Mouse (Mus musculus): ENCODE results near the gene Pianp. TPM values are rescaled to one million over a fixed set of nuclear protein-coding genes. Genes with fewer than 3 reads are reported as not detected.

The Pianp gene
- polyA plus RNA-seq, 1 experiment from 2014 or later: 0.35 TPM

- 73% methylated on average over 9 of the region's 9 CpGs for WGBS
Measured at GRCm38 (mm10) chr6:124993365-124993764, 3.1 kb upstream of the Pianp start.

GRCm38 (mm10) chr6:124993876-124994275 lies 2.6 kb upstream of the Pianp start:
- Histone ChIP-seq H3K27me3 (replicated peaks; ENCODE audit: insufficient read depth, low read length) (peaks cover 44% of the 10 kb centered on the region), H3K4me2 (replicated peaks; ENCODE audit: low read depth, low read length) (no peak overlapping the region), H3K4me3 (ENCODE audit: low read depth, low read length) (no peak overlapping the region), H3K9ac (replicated peaks; ENCODE audit: low read depth) (no peak overlapping the region), H3K9me3 (ENCODE audit: low read length) (no peaks in the 10 kb centered on the region), H3K27ac (ENCODE audit: low read length) (no peak overlapping the region), H3K36me3 (ENCODE audit: insufficient read depth, low read length) (no peaks in the 10 kb centered on the region), H3K4me1 (ENCODE audit: insufficient read depth, low read depth, low read length) (peaks cover 8% of the 10 kb centered on the region)
- TF ChIP-seq CTCF (IDR thresholded peaks at IDR 0.05): peak; percentile 53
- no peak for TF ChIP-seq EP300 (IDR thresholded peaks at IDR 0.05)
- DNase-seq (ENCODE audit: low spot score) (peak; percentile 25), ATAC-seq (0 out of 2 replicates have a peak, but pooled peaks have one; percentile 21)
- WGBS: 14% methylated on average over 11 of the region's 11 CpGs

More at GRCm38 (mm10) chr6:124993365-124993764, 3.1 kb upstream of the Pianp start:
- Histone ChIP-seq H3K9ac (replicated peaks; ENCODE audit: low read depth) (no peak overlapping the region), H3K4me2 (replicated peaks; ENCODE audit: low read depth, low read length) (no peak overlapping the region), H3K4me1 (ENCODE audit: insufficient read depth, low read depth, low read length) (peaks cover 8% of the 10 kb centered on the region), H3K27me3 (replicated peaks; ENCODE audit: insufficient read depth, low read length) (peaks cover 38% of the 10 kb centered on the region; the same call in 1 of the 2 replicates), H3K4me3 (ENCODE audit: low read depth, low read length) (no peak overlapping the region), H3K27ac (ENCODE audit: low read length) (no peak overlapping the region), H3K36me3 (ENCODE audit: insufficient read depth, low read length) (no peaks in the 10 kb centered on the region), H3K9me3 (ENCODE audit: low read length) (no peaks in the 10 kb centered on the region)
- ATAC-seq (no peak), DNase-seq (ENCODE audit: low spot score) (no peak)
- no peak for TF ChIP-seq EP300 (IDR thresholded peaks at IDR 0.05)
- TF ChIP-seq CTCF (IDR thresholded peaks at IDR 0.05): no peak

GRCm38 (mm10) chr6:124995246-124995645 lies 1.2 kb upstream of the Pianp start:
- Histone ChIP-seq H3K27me3 (replicated peaks; ENCODE audit: insufficient read depth, low read length) (peaks cover 52% of the 10 kb centered on the region), H3K9ac (replicated peaks; ENCODE audit: low read depth) (no peak overlapping the region), H3K4me3 (ENCODE audit: low read depth, low read length) (no peak overlapping the region), H3K36me3 (ENCODE audit: insufficient read depth, low read length) (no peaks in the 10 kb centered on the region), H3K27ac (ENCODE audit: low read length) (no peak overlapping the region), H3K4me2 (replicated peaks; ENCODE audit: low read depth, low read length) (no peak overlapping the region), H3K9me3 (ENCODE audit: low read length) (no peaks in the 10 kb centered on the region), H3K4me1 (ENCODE audit: insufficient read depth, low read depth, low read length) (peaks cover 8% of the 10 kb centered on the region)
- ATAC-seq (no peak), DNase-seq (ENCODE audit: low spot score) (no peak)
- 55% methylated on average over 7 of the region's 7 CpGs for WGBS
- TF ChIP-seq CTCF (IDR thresholded peaks at IDR 0.05): no peak

GRCm38 (mm10) chr6:124995831-124996403 lies 577 bp upstream of the Pianp start:
- no peaks in the 10 kb centered on the region for H3K36me3 ChIP-seq (ENCODE audit: insufficient read depth, low read length)
- ATAC-seq (no peak), DNase-seq (ENCODE audit: low spot score) (no peak)
- no peak for TF ChIP-seq EP300 (IDR thresholded peaks at IDR 0.05)
- no peak for TF ChIP-seq CTCF (IDR thresholded peaks at IDR 0.05)
- H3K4me1 ChIP-seq (ENCODE audit: insufficient read depth, low read depth, low read length): peaks cover 8% of the 10 kb centered on the region
- H3K9me3 ChIP-seq (ENCODE audit: low read length): no peaks in the 10 kb centered on the region
- H3K9ac ChIP-seq (replicated peaks; ENCODE audit: low read depth): no peak overlapping the region
- no peak overlapping the region for H3K4me3 ChIP-seq (ENCODE audit: low read depth, low read length)
- 52% methylated on average over 8 of the region's 8 CpGs for WGBS
- no peak overlapping the region; the same call in 1 of the 2 replicates for H3K4me2 ChIP-seq (replicated peaks; ENCODE audit: low read depth, low read length)
- H3K27ac ChIP-seq (ENCODE audit: low read length): no peak overlapping the region
- H3K27me3 ChIP-seq (replicated peaks; ENCODE audit: insufficient read depth, low read length): peaks cover 52% of the 10 kb centered on the region

- Histone ChIP-seq H3K9me3 (ENCODE audit: low read length) (no peaks in the 10 kb centered on the region), H3K27ac (ENCODE audit: low read length) (no peak overlapping the region), H3K9ac (replicated peaks; ENCODE audit: low read depth) (no peak overlapping the region), H3K4me1 (ENCODE audit: insufficient read depth, low read depth, low read length) (peaks cover 8% of the 10 kb centered on the region), H3K36me3 (ENCODE audit: insufficient read depth, low read length) (no peaks in the 10 kb centered on the region), H3K4me3 (ENCODE audit: low read depth, low read length) (no peak overlapping the region), H3K4me2 (replicated peaks; ENCODE audit: low read depth, low read length) (no peak overlapping the region), H3K27me3 (replicated peaks; ENCODE audit: insufficient read depth, low read length) (peaks cover 52% of the 10 kb centered on the region)
- TF ChIP-seq EP300 (IDR thresholded peaks at IDR 0.05) (no peak), CTCF (IDR thresholded peaks at IDR 0.05) (no peak)
- DNase-seq (ENCODE audit: low spot score): no peak
- WGBS: 12% methylated on average over 8 of the region's 8 CpGs
- no peak for ATAC-seq
Measured at GRCm38 (mm10) chr6:124998066-124998465, 1.6 kb downstream of the Pianp start.

GRCm38 (mm10) chr6:124999091-124999490 lies 2.6 kb downstream of the Pianp start:
- TF ChIP-seq EP300 (IDR thresholded peaks at IDR 0.05) (no peak), CTCF (IDR thresholded peaks at IDR 0.05) (no peak)
- no peak for ATAC-seq
- Histone ChIP-seq H3K36me3 (ENCODE audit: insufficient read depth, low read length) (no peaks in the 10 kb centered on the region), H3K4me1 (ENCODE audit: insufficient read depth, low read depth, low read length) (peaks cover 8% of the 10 kb centered on the region), H3K4me3 (ENCODE audit: low read depth, low read length) (no peak overlapping the region), H3K27ac (ENCODE audit: low read length) (no peak overlapping the region), H3K9me3 (ENCODE audit: low read length) (no peaks in the 10 kb centered on the region), H3K27me3 (replicated peaks; ENCODE audit: insufficient read depth, low read length) (peaks cover 52% of the 10 kb centered on the region), H3K4me2 (replicated peaks; ENCODE audit: low read depth, low read length) (no peak overlapping the region), H3K9ac (replicated peaks; ENCODE audit: low read depth) (no peak overlapping the region)
- 34% methylated on average over 14 of the region's 14 CpGs for WGBS
- DNase-seq (ENCODE audit: low spot score): no peak

All from lung, postnatal 0 days (tissue).